Mouse (Mus musculus) forebrain, embryonic 16.5 days (tissue): ENCODE results near the gene Cxcl1. TPM values are rescaled to one million over a fixed set of nuclear protein-coding genes. Genes with fewer than 3 reads are reported as not detected.

Source experiments
- ATAC-seq: fragments of 200-750 bp; cut with Nextera tagmentation; 2 replicates; pipeline ENCODE4 v1.8.0; 2017; ENCODE audit warnings: mild to moderate bottlenecking, moderate library complexity
- H3K27ac ChIP-seq: fragments of 300-500 bp; sonication (generic); 2 replicates; pipeline ENCODE4 v1.5.1; 2014; ENCODE audit warnings: low read length, control low read depth
- H3K27me3 ChIP-seq: fragments of 300-500 bp; sonication (generic); replicated peaks from 2 replicates; pipeline ENCODE4 v1.6.1; 2014; ENCODE audit warnings: low read length; ENCODE audit not compliant: control insufficient read depth, insufficient read depth
- H3K36me3 ChIP-seq: fragments of 300-500 bp; sonication (generic); 2 replicates; pipeline ENCODE4 v1.6.1; 2014; ENCODE audit not compliant: control insufficient read depth, insufficient read depth
- H3K4me1 ChIP-seq: fragments of 300-500 bp; sonication (generic); replicated peaks from 2 replicates; pipeline ENCODE4 v1.6.1; 2014; ENCODE audit warnings: low read length; ENCODE audit not compliant: control insufficient read depth, insufficient read depth
- H3K4me2 ChIP-seq: fragments of 300-500 bp; sonication (generic); 2 replicates; pipeline ENCODE4 v1.6.1; 2014; ENCODE audit warnings: mild to moderate bottlenecking, low read length, control low read depth
- H3K4me3 ChIP-seq: fragments of 300-500 bp; sonication (generic); replicated peaks from 2 replicates; pipeline ENCODE4 v1.5.1; 2014; ENCODE audit warnings: mild to moderate bottlenecking, low read length, control low read depth
- H3K9ac ChIP-seq: fragments of 300-500 bp; sonication (generic); replicated peaks from 2 replicates; pipeline ENCODE4 v1.6.1; 2014; ENCODE audit warnings: low read depth, low read length, control low read depth
- H3K9me3 ChIP-seq: fragments of 300-500 bp; sonication (generic); 2 replicates; pipeline ENCODE4 v1.6.1; 2016; ENCODE audit warnings: low read length; ENCODE audit not compliant: control insufficient read depth
- WGBS: fragments of 180-500 bp; shearing (Covaris S2); extraction: QIAGEN DNeasy Blood & Tissue Kit; methylation state at CpG from one replicate; pipeline ENCODE4 v1.1.7; 2014; 5-methylcytosine and 5-hydroxymethylcytosine counted together
- polyA plus RNA-seq: library from polyadenylated mRNA; unstranded; fragments of >200 nt; fragmentation: Nextera tagmentation; extraction: Ambion mirVana; gene quantifications from 2 replicates; pipeline ENCODE4 v1.2.1, GENCODE M21; 2015

Cxcl1 gene
- polyA plus RNA-seq, 1 experiment from 2014 or later: not detected

GRCm38 (mm10) chr5:90936706-90937105 is 45.7 kb downstream of the Cxcl1 start:
- no peak for ATAC-seq
- no peak overlapping the region for H3K27ac ChIP-seq
- H3K4me3 ChIP-seq: no peak overlapping the region
- H3K4me2 ChIP-seq: no peak overlapping the region
- H3K4me1 ChIP-seq: peaks cover 12% of the 10 kb centered on the region
- no peaks in the 10 kb centered on the region for H3K27me3 ChIP-seq
- 78% methylated on average over 2 of the region's 2 CpGs for WGBS
- H3K36me3 ChIP-seq: no peaks in the 10 kb centered on the region
- H3K9ac ChIP-seq: no peak overlapping the region
- H3K9me3 ChIP-seq: no peaks in the 10 kb centered on the region

Other genes starting within 250 kb of the Cxcl1 start
- 0.12 and 0.14 TPM in 2 replicates for gene Cxcl5, start 131.9 kb upstream of the Cxcl1 start, polyA plus RNA-seq
- 0.79 and 1.4 TPM in 2 replicates for gene Ppbp, start 122.7 kb upstream of the Cxcl1 start, polyA plus RNA-seq
- gene Pf4, start 118.8 kb upstream of the Cxcl1 start, polyA plus RNA-seq: 27.8 and 43.3 TPM in 2 replicates
- 0.28 TPM in 1 of 2 replicates, not detected in the other for gene Cxcl3, start 105.1 kb upstream of the Cxcl1 start, polyA plus RNA-seq
- gene Cxcl15, start 96.7 kb upstream of the Cxcl1 start, polyA plus RNA-seq: not detected in 2 replicates
- gene Cxcl2, start 12.6 kb downstream of the Cxcl1 start, polyA plus RNA-seq: not detected in 2 replicates
- gene Mthfd2l, start 39.9 kb downstream of the Cxcl1 start, polyA plus RNA-seq: 58.7 and 62.8 TPM in 2 replicates
- gene Epgn, start 136.2 kb downstream of the Cxcl1 start, polyA plus RNA-seq: 0.31 TPM in 1 of 2 replicates, not detected in the other
- gene Ereg, start 183.4 kb downstream of the Cxcl1 start, polyA plus RNA-seq: not detected in 2 replicates
- not detected in 2 replicates for gene Areg, start 248.4 kb downstream of the Cxcl1 start, polyA plus RNA-seq